Mouse (Mus musculus) ES-E14 (cell line): ENCODE results near the gene Mchr1. TPM values are rescaled to one million over a fixed set of nuclear protein-coding genes. Genes with fewer than 3 reads are reported as not detected.
"Not testable (repeated sequence)": the region's sequence is repeated elsewhere in the genome, so short reads cannot be mapped to it uniquely, and the experiment has no call there.

ENCODE experiments used
- DNase-seq: peaks from one replicate; pipeline ENCODE4 v3.0.0-alpha.2; 2013; ENCODE audit warnings: low read depth, low spot score
- H3K27ac ChIP-seq: 2 replicates; pipeline ENCODE4 v1.5.1; 2012; ENCODE audit warnings: low read depth, mild to moderate bottlenecking, low read length, moderate library complexity, mixed read lengths; ENCODE audit not compliant: poor library complexity, insufficient read depth, severe bottlenecking
- H3K36me3 ChIP-seq: 2 replicates; pipeline ENCODE4 v1.6.1; 2012; ENCODE audit warnings: mild to moderate bottlenecking, low read length, moderate library complexity, mixed read lengths; ENCODE audit not compliant: control insufficient read depth, poor library complexity, insufficient read depth, severe bottlenecking
- H3K4me1 ChIP-seq, 2 experiments: fragments of 150-350 bp in 1 of 2; sonication (generic) in 1 of 2; 2 replicates each; pipeline ENCODE4 v1.6.1; 2012; ENCODE audit warnings: low read length in 2 of 2, mild to moderate bottlenecking in 1 of 2, mixed read lengths in 1 of 2; ENCODE audit not compliant: control insufficient read depth in 2 of 2, insufficient read depth in 2 of 2, poor library complexity in 1 of 2
- H3K4me3 ChIP-seq, 2 experiments: fragments of 150-350 bp in 1 of 2; sonication (generic) in 1 of 2; 2 replicates each; pipeline ENCODE4 v1.5.1; 2012; ENCODE audit warnings: low read length in 2 of 2, low read depth in 1 of 2, mild to moderate bottlenecking in 1 of 2, mixed read lengths in 1 of 2; ENCODE audit not compliant: insufficient read depth in 1 of 2, poor library complexity in 1 of 2, severe bottlenecking in 1 of 2
- H3K9ac ChIP-seq: 2 replicates; pipeline ENCODE4 v1.6.1; 2012; ENCODE audit warnings: low read depth, mild to moderate bottlenecking, low read length, mixed read lengths; ENCODE audit not compliant: poor library complexity, insufficient read depth, severe bottlenecking
- H3K9me3 ChIP-seq: fragments of 150-350 bp; sonication (generic); 2 replicates; pipeline ENCODE4 v1.6.1; 2012; ENCODE audit warnings: low read depth, mild to moderate bottlenecking, low read length; ENCODE audit not compliant: control insufficient read depth, insufficient read depth
- CHD2 ChIP-seq: IDR thresholded peaks from 2 replicates; pipeline ENCODE4 v1.6.1; 2014; ENCODE audit warnings: mild to moderate bottlenecking, low read depth, low read length, inconsistent platforms
- HCFC1 ChIP-seq: IDR thresholded peaks from 2 replicates; pipeline ENCODE4 v1.6.1; 2012; ENCODE audit warnings: low read length, inconsistent platforms, borderline replicate concordance; ENCODE audit not compliant: insufficient read depth
- MAFK ChIP-seq: IDR thresholded peaks from 2 replicates; pipeline ENCODE4 v1.6.1; 2014; ENCODE audit warnings: mild to moderate bottlenecking, low read depth, low read length, inconsistent platforms; ENCODE audit not compliant: insufficient read depth
- ZC3H11A ChIP-seq: IDR thresholded peaks from 2 replicates; pipeline ENCODE4 v1.6.1; 2012; ENCODE audit warnings: low read depth, mild to moderate bottlenecking, inconsistent platforms, low read length, borderline replicate concordance
- ZNF384 ChIP-seq: IDR thresholded peaks from 2 replicates; pipeline ENCODE4 v1.6.1; 2012; ENCODE audit warnings: low read depth, low read length, inconsistent platforms
- in situ Hi-C, 2 experiments: fragments of 600-800 bp; cut with MboI; formaldehyde crosslinking; loops; one replicate each; pipeline ENCODE4 v1.15.1; 2025; ENCODE audit warnings: low sequenced_read_pairs in 2 of 2, inconsistent platforms in 1 of 2; ENCODE audit not compliant: unreplicated experiment in 2 of 2
- total RNA-seq: library from RNA; depleted of rRNA; stranded (reverse); fragments of 300-350 nt; gene quantifications from 2 replicates; pipeline ENCODE4 v1.2.3, GENCODE M21; 2012

The Mchr1 gene
- total RNA-seq, 1 experiment = 0.09 TPM

DNA sequence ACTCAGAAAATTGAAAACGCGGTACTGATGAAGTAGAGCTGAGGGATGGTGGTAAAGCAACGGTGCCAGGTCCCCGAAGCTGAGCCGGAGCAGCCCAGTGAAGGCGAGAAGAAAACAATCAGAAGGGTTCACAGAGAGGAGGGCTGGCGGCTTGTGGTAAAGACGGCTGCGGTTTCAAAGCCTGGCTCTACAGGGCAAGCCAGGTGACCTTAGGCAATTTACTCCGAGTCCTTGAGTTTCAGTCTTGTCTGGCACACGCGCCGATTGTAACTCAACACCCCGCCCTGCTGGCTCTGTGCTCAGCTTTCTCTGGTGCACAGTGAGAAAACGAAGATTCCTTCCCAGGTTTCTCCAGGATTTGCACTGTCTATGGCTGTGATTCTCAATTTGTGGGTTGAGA lies 22.3 kb upstream of the Mchr1 start:
- Histone ChIP-seq H3K4me3 (no peak overlapping the region), H3K9me3 (peaks cover 2% of the 10 kb centered on the region; the same call in 1 of the 2 replicates), H3K4me1 (peaks cover 4 to 5% of the 10 kb centered on the region in 2 experiments; a peak in 3 of 4 replicates), H3K9ac (no peak overlapping the region), H3K36me3 (no peaks in the 10 kb centered on the region), H3K27ac (no peak overlapping the region)
- in situ Hi-C loops = no loop called here
- TF ChIP-seq HCFC1 (no peak), ZNF384 (no peak), ZC3H11A (no peak), MAFK (no peak), CHD2 (no peak)
- no peak for DNase-seq

DNA sequence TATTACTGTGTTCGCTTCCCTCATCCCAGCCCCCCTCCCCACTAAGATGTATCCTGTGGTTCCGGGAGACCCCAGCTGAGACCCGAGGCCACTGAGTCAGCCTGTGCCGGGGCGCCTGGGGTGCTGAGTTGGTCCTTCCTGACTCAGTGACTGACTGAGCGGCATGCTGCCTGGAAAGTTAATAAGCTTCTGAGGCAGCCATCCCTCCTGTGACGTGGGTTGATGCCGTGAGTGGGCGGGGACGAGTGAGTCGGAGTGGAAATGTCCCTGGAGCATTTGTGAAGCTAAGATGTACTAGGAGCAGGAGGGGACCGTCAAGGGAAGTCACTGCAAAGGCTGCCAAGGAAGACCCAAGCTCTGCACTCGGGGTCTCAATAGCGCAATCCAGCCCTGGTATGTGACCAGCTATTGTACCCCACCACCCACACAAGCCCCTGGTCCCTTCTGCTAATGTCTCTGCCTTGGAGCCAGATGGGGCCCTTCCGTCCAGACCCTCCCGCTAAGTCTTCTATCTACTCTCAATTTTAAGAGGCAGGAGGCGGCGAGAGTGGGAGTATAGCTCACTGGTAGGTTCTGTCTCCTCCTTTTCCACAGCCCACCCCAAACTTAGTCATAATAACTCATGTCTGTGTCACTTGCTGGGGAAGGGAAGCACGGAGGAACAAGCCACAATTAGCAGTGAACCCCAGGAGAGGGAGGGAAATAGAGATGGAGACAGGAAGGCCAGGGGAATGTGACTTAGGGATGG lies 18.2 kb upstream of the Mchr1 start:
- no peak overlapping the region for H3K27ac ChIP-seq
- H3K4me3 ChIP-seq = no peak overlapping the region
- no peak for DNase-seq
- no peaks in the 10 kb centered on the region for H3K36me3 ChIP-seq
- no peak overlapping the region for H3K9ac ChIP-seq
- in situ Hi-C loops = no loop called here
- peaks cover 2% of the 10 kb centered on the region; the same call in 1 of the 2 replicates for H3K9me3 ChIP-seq
- H3K4me1 ChIP-seq = peaks cover 6% of the 10 kb centered on the region in 2 experiments; a peak in 3 of 4 replicates
- TF ChIP-seq ZNF384 (no peak), HCFC1 (no peak), CHD2 (no peak), ZC3H11A (no peak), MAFK (no peak)

DNA sequence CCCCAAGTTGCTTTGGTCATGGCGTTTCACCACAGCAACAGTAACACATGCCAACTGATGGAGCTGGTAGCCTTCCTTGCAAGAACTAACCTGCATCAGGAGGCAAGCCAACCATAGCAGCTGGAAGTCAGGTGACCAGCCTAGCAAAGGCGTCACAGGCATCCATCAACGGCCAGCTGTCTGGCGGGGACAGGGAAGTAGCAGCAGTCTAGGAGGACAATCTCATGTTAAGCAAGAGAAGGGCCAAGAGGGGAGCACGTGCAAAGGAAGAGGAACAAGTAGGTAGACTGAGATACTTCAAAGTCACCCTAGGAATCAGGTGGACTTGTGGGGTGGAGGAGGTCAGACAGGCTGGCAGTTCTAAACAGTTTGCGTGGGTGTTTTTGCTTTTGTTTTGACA lies 16.2 kb upstream of the Mchr1 start:
- peaks cover 2% of the 10 kb centered on the region in 2 experiments; a peak in 3 of 4 replicates for H3K4me1 ChIP-seq
- TF ChIP-seq MAFK = no peak
- no peak for TF ChIP-seq HCFC1
- no peak for TF ChIP-seq ZC3H11A
- no peak for TF ChIP-seq ZNF384
- TF ChIP-seq CHD2 = no peak
- DNase-seq = no peak
- no peaks in the 10 kb centered on the region for H3K36me3 ChIP-seq
- in situ Hi-C loops = no loop called here
- H3K4me3 ChIP-seq = no peak overlapping the region
- H3K27ac ChIP-seq = no peak overlapping the region
- H3K9me3 ChIP-seq = peaks cover 2% of the 10 kb centered on the region; the same call in 1 of the 2 replicates
- H3K9ac ChIP-seq = no peak overlapping the region

DNA sequence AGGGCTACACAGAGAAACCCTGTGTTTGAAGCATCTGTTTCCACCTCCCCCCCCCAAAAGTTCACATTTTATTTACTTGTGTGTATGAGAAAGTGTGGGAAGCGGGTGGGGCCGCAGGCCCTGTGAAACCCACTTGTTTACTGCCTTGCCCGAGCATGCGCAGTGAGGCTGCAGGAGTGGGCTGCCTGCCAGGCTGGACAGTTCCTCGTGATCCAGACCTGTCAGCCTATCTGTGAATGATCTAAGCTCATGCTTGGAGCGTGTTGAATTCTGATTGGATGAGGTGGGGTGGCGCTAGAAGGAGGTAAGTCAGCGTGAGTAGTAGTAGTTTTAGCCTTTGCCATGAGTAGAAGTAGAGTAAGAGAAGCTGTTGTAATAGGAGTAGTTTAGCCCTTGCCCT lies 15.2 kb upstream of the Mchr1 start:
- peak overlapping the region in 1 of 2 experiments; percentile 53; a peak in 2 of 4 replicates for H3K4me3 ChIP-seq
- H3K9ac ChIP-seq, in situ Hi-C loops, H3K4me1 ChIP-seq, H3K9me3 ChIP-seq, H3K36me3 ChIP-seq, H3K27ac ChIP-seq: not testable (repeated sequence)
- peak; percentile 30 for DNase-seq
- peak; percentile 37; the same call in 1 of the 2 replicates for TF ChIP-seq CHD2

DNA sequence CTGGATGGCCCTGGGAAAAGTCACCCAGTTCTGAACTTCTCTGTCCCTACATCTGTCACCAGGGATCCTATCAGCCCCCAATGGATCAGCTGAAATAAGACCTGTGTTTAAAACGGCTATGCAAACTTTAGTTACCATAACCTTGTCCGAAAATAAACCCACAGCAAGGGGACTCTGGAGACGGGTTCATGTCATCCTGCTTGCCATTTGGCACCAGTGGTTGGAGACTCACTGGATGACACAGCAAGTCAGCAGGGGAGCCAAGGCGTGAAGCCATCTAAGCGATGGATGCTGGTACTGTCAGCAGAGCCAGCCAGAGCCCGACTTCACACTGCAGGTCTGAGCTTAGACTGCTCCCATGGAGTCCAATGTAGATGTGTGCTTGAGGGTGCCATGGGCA lies 13.9 kb upstream of the Mchr1 start:
- H3K4me1 ChIP-seq = peaks cover 2% of the 10 kb centered on the region in 2 experiments; a peak in 3 of 4 replicates
- H3K27ac ChIP-seq = no peak overlapping the region
- TF ChIP-seq ZC3H11A (no peak), ZNF384 (no peak), CHD2 (no peak), HCFC1 (no peak), MAFK (no peak)
- no peak overlapping the region for H3K4me3 ChIP-seq
- no peaks in the 10 kb centered on the region for H3K9me3 ChIP-seq
- in situ Hi-C loops = no loop called here
- DNase-seq = no peak
- no peaks in the 10 kb centered on the region for H3K36me3 ChIP-seq
- H3K9ac ChIP-seq = no peak overlapping the region
